Mouse (Mus musculus) liver, embryonic 13.5 days (tissue): ENCODE measurements at regions not wholly inside any gene's neighbourhood (a gene's known extent, or its start where the extent isn't known, plus 50 kb on each side); places are given as distances from the start of the nearest gene placed in this dataset.

ENCODE experiments used
- ATAC-seq: fragments of 200-750 bp; cut with Nextera tagmentation; 2 replicates; pipeline ENCODE4 v1.8.0; 2017; ENCODE audit warnings: low read depth, mild to moderate bottlenecking, moderate number of reproducible peaks, moderate library complexity
- DNase-seq: peaks from one replicate; pipeline ENCODE4 v3.0.0; 2022
- H3K27ac ChIP-seq: fragments of 300-500 bp; sonication (generic); 2 replicates; pipeline ENCODE4 v1.5.1; 2015; ENCODE audit warnings: moderate library complexity, mild to moderate bottlenecking, inconsistent platforms
- H3K27me3 ChIP-seq: fragments of 300-500 bp; sonication (generic); 2 replicates; pipeline ENCODE4 v1.6.1; 2015; ENCODE audit warnings: mild to moderate bottlenecking, inconsistent platforms
- H3K36me3 ChIP-seq: fragments of 300-500 bp; sonication (generic); 2 replicates; pipeline ENCODE4 v1.6.1; 2015; ENCODE audit warnings: mild to moderate bottlenecking, inconsistent platforms
- H3K4me1 ChIP-seq: fragments of 300-500 bp; sonication (generic); replicated peaks from 2 replicates; pipeline ENCODE4 v1.6.1; 2015; ENCODE audit warnings: inconsistent platforms
- H3K4me2 ChIP-seq: fragments of 300-500 bp; sonication (generic); 2 replicates; pipeline ENCODE4 v1.6.1; 2015; ENCODE audit warnings: inconsistent platforms, mild to moderate bottlenecking, moderate library complexity
- H3K4me3 ChIP-seq: fragments of 300-500 bp; sonication (generic); replicated peaks from 2 replicates; pipeline ENCODE4 v1.5.1; 2015; ENCODE audit warnings: mild to moderate bottlenecking, inconsistent platforms
- H3K9ac ChIP-seq: fragments of 300-500 bp; sonication (generic); 2 replicates; pipeline ENCODE4 v1.6.1; 2015; ENCODE audit warnings: mild to moderate bottlenecking, inconsistent platforms
- H3K9me3 ChIP-seq: fragments of 300-500 bp; sonication (generic); replicated peaks from 2 replicates; pipeline ENCODE4 v1.6.1; 2016; ENCODE audit warnings: inconsistent platforms
- WGBS: fragments of 180-500 bp; shearing (Covaris S2); methylation state at CpG from one replicate; pipeline ENCODE4 v1.1.7; 2015; ENCODE audit not compliant: insufficient replicate concordance; 5-methylcytosine and 5-hydroxymethylcytosine counted together

GRCm38 (mm10) chr12:71456900-71457299, 147.2 kb downstream of the Dact1 start:
- DNase-seq (no peak), ATAC-seq (no peak)
- Histone ChIP-seq H3K27ac (no peak overlapping the region), H3K4me3 (no peak overlapping the region), H3K4me1 (no peaks in the 10 kb centered on the region), H3K36me3 (no peaks in the 10 kb centered on the region), H3K4me2 (no peak overlapping the region), H3K27me3 (no peaks in the 10 kb centered on the region), H3K9ac (no peak overlapping the region), H3K9me3 (no peaks in the 10 kb centered on the region)
- WGBS: 67% methylated on average over 6 of the region's 6 CpGs

DNA sequence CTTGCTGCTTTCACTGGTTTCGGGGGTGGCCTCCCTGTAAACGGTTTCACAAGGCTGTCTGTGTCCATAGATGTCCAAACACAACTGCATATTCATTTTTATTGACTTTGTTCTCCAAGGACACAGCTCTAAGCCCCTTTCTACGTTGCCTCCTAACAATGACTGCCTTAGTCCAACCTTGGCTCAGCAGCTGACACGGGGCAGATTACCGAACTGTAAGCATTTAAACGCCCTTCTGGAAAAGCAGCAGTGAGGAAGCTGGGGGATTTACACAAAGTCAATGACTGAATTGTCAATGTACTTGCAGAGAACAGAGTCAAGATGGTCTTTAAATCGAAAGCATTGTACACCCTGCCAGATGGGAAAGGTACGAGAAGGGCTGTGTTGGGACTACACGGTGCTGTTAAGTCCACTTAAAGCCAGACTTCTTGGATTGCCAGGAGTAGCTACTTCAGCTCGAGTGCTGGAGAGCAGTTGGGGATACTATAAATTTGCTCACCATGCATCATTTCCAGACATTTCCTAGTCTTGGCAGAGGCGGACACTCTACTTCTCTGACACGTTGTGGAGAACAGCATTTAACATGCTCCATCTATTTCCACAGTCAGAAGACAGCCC, 149.0 kb downstream of the Dact1 start:
- WGBS: 64% methylated on average over 12 of the region's 12 CpGs
- no peak for DNase-seq
- H3K4me2 ChIP-seq: no peak overlapping the region

DNA sequence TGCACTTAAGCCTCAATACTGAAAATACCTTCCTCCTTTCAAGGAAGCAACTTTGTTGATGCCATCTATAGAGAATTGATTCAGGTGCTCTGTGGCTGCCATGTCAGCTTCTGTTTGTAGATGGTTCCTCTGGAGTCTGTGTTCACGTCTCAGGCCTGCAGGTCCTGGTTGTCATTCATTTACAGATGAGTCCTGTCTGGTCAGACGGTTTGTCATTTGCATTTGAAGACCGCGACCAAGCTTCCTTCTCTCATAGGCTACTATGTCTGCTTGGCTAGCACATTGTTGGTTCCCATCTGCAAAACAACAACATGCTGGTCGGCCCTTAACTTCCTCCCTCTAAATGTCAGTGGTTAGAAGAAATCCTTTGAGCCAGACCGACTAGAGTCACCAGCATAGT, 151.0 kb downstream of the Dact1 start:
- DNase-seq: no peak
- Histone ChIP-seq H3K27me3 (no peaks in the 10 kb centered on the region), H3K9ac (no peak overlapping the region), H3K4me3 (no peak overlapping the region), H3K9me3 (no peaks in the 10 kb centered on the region), H3K4me1 (no peaks in the 10 kb centered on the region), H3K36me3 (no peaks in the 10 kb centered on the region), H3K27ac (no peak overlapping the region), H3K4me2 (no peak overlapping the region)
- 39% methylated on average over 6 of the region's 6 CpGs for WGBS
- no peak for ATAC-seq

More for the DNA sequence above, 149.0 kb downstream of the Dact1 start:
- H3K4me3 ChIP-seq: no peak overlapping the region
- ATAC-seq: no peak
- no peaks in the 10 kb centered on the region for H3K36me3 ChIP-seq
- no peaks in the 10 kb centered on the region for H3K27me3 ChIP-seq
- no peaks in the 10 kb centered on the region for H3K9me3 ChIP-seq
- H3K4me1 ChIP-seq: no peaks in the 10 kb centered on the region
- no peak overlapping the region for H3K9ac ChIP-seq
- no peak overlapping the region for H3K27ac ChIP-seq

- no peak for ATAC-seq
- no peak for DNase-seq
- Histone ChIP-seq H3K4me1 (no peaks in the 10 kb centered on the region), H3K27ac (no peak overlapping the region), H3K4me2 (no peak overlapping the region), H3K9me3 (no peaks in the 10 kb centered on the region), H3K27me3 (no peaks in the 10 kb centered on the region), H3K9ac (no peak overlapping the region), H3K36me3 (no peaks in the 10 kb centered on the region), H3K4me3 (no peak overlapping the region)
- WGBS: 60% methylated on average over 7 of the region's 7 CpGs
These were observed 158.1 kb downstream of the Dact1 start for GRCm38 (mm10) chr12:71467820-71468219.

GRCm38 (mm10) chr12:71468324-71468723, 158.6 kb downstream of the Dact1 start:
- Histone ChIP-seq H3K36me3 (no peaks in the 10 kb centered on the region), H3K4me2 (no peak overlapping the region)

GRCm38 (mm10) chr12:71470983-71471715, 161.5 kb downstream of the Dact1 start:
- DNase-seq (no peak), ATAC-seq (no peak)
- Histone ChIP-seq H3K9ac (no peak overlapping the region), H3K4me1 (no peaks in the 10 kb centered on the region), H3K27me3 (no peaks in the 10 kb centered on the region), H3K27ac (no peak overlapping the region; the same call in 1 of the 2 replicates), H3K9me3 (no peaks in the 10 kb centered on the region), H3K36me3 (no peaks in the 10 kb centered on the region), H3K4me2 (no peak overlapping the region), H3K4me3 (no peak overlapping the region)
- WGBS: 62% methylated on average over 13 of the region's 13 CpGs

More at GRCm38 (mm10) chr12:71468324-71468723, 158.6 kb downstream of the Dact1 start:
- 61% methylated on average over 6 of the region's 6 CpGs for WGBS
- DNase-seq: no peak
- no peak for ATAC-seq
- Histone ChIP-seq H3K27me3 (no peaks in the 10 kb centered on the region), H3K27ac (no peak overlapping the region), H3K4me3 (no peak overlapping the region), H3K4me1 (no peaks in the 10 kb centered on the region), H3K9ac (no peak overlapping the region), H3K9me3 (no peaks in the 10 kb centered on the region)

- no peaks in the 10 kb centered on the region for H3K36me3 ChIP-seq
- ATAC-seq (no peak), DNase-seq (no peak)
- H3K4me1 ChIP-seq: no peaks in the 10 kb centered on the region
- WGBS: 64% methylated on average over 4 of the region's 4 CpGs
- no peak overlapping the region for H3K27ac ChIP-seq
- no peaks in the 10 kb centered on the region for H3K27me3 ChIP-seq
- no peak overlapping the region for H3K4me3 ChIP-seq
- no peaks in the 10 kb centered on the region for H3K9me3 ChIP-seq
- H3K9ac ChIP-seq: no peak overlapping the region
- no peak overlapping the region for H3K4me2 ChIP-seq
These were observed 162.0 kb downstream of the Dact1 start for GRCm38 (mm10) chr12:71471720-71472119.

- no peak overlapping the region for H3K4me3 ChIP-seq
- H3K9ac ChIP-seq: no peak overlapping the region
- no peak overlapping the region for H3K27ac ChIP-seq
- H3K27me3 ChIP-seq: no peaks in the 10 kb centered on the region
- no peaks in the 10 kb centered on the region for H3K4me1 ChIP-seq
- 46% methylated on average over 4 of the region's 4 CpGs for WGBS
- H3K9me3 ChIP-seq: no peaks in the 10 kb centered on the region
- ATAC-seq (no peak), DNase-seq (no peak)
- no peak overlapping the region for H3K4me2 ChIP-seq
- no peaks in the 10 kb centered on the region for H3K36me3 ChIP-seq
These were observed 166.6 kb downstream of the Dact1 start for GRCm38 (mm10) chr12:71476238-71476637.

DNA sequence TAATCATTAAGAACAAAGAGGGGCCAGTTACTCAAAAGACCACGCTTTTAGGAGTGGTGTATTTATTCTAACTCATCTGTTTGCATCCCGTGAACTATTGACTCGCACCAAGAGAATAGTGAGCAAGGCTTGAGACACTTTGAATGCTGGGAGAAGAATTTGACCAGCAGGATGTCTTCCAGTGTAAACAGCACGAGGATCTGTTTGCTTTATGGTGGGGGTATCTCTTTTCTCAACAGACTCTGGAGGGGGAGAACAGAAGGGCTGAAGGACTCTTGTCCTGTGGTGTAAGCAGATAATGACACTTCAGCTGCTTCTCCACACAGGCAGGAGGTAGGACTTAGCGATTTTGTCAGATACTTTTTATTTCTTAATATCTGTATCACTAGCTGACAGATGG, 168.0 kb downstream of the Dact1 start:
- WGBS: 39% methylated on average over 5 of the region's 5 CpGs
- no peak overlapping the region for H3K4me2 ChIP-seq
- ATAC-seq: no peak

GRCm38 (mm10) chr12:71481371-71481770, 171.7 kb downstream of the Dact1 start:
- Histone ChIP-seq H3K9ac (no peak overlapping the region), H3K27me3 (no peaks in the 10 kb centered on the region), H3K9me3 (no peaks in the 10 kb centered on the region), H3K27ac (no peak overlapping the region), H3K4me3 (no peak overlapping the region), H3K4me2 (no peak overlapping the region), H3K4me1 (no peaks in the 10 kb centered on the region), H3K36me3 (no peaks in the 10 kb centered on the region)
- 57% methylated on average over 6 of the region's 6 CpGs for WGBS
- no peak for DNase-seq
- ATAC-seq: no peak

More for the DNA sequence above, 168.0 kb downstream of the Dact1 start:
- Histone ChIP-seq H3K27me3 (no peaks in the 10 kb centered on the region), H3K9me3 (no peaks in the 10 kb centered on the region), H3K36me3 (no peaks in the 10 kb centered on the region), H3K4me1 (no peaks in the 10 kb centered on the region), H3K4me3 (no peak overlapping the region), H3K9ac (no peak overlapping the region), H3K27ac (no peak overlapping the region)
- DNase-seq: no peak

DNA sequence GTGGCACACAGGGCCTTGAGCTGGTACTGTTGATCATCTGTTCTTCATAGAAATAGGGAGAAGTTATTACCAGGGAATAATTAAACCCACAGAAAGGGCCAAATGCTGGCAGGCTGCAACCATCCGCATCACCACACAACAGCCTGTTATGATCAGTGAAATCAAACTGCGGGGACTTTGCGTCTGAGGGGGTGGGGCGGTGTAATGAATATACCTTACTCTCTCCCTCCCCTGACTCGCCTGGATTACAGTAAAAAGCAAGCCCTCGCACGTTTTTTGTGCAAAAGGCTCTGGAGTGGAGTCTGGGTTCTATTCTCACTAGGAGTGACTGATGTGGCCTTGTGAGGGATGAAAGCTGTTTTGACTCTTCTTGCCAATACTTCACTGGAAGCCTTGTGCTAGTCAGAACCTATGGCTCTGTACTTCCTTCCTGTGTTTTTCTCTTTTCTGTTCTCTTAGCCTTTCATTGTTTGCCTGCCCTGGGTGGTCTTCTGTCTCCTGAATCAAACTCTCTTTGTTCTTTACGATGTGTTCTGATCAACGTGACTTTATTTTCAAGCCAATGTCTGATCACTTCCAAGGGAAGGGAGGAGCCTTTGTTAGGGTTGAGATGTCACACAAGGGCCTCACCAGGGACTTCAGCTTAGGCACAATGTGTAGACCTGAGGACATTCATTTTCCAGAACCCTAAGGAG, 172.4 kb downstream of the Dact1 start:
- H3K4me2 ChIP-seq: no peak overlapping the region

More for the DNA sequence above, 172.4 kb downstream of the Dact1 start:
- H3K27me3 ChIP-seq: no peaks in the 10 kb centered on the region
- ATAC-seq (no peak), DNase-seq (no peak)
- no peaks in the 10 kb centered on the region for H3K4me1 ChIP-seq
- no peak overlapping the region for H3K27ac ChIP-seq
- H3K36me3 ChIP-seq: no peaks in the 10 kb centered on the region
- WGBS: 61% methylated on average over 9 of the region's 9 CpGs
- H3K9ac ChIP-seq: no peak overlapping the region
- H3K4me3 ChIP-seq: no peak overlapping the region
- no peaks in the 10 kb centered on the region for H3K9me3 ChIP-seq
